Mouse (Mus musculus) kidney, postnatal 25 days (tissue): ENCODE measurements around the gene Tecpr1.

Source experiments
- DNase-seq, 2 experiments: peaks; one replicate each; pipeline ENCODE4 v3.0.0; 2021; ENCODE audit warnings: mixed read lengths in 2 of 2

Gene Tecpr1

GRCm38 (mm10) chr5:144207478-144207877, 15.9 kb downstream of the Tecpr1 start:
- peak in 1 of 2 experiments; percentile 69 for DNase-seq

GRCm38 (mm10) chr5:144206069-144206468, 17.3 kb downstream of the Tecpr1 start:
- no peak for DNase-seq

GRCm38 (mm10) chr5:144204911-144205310, 18.5 kb downstream of the Tecpr1 start:
- no peak for DNase-seq

- no peak for DNase-seq
Measured at GRCm38 (mm10) chr5:144204303-144204702, 19.1 kb downstream of the Tecpr1 start.

- DNase-seq = no peak
Measured at GRCm38 (mm10) chr5:144203398-144203959, 19.9 kb downstream of the Tecpr1 start.

DNA sequence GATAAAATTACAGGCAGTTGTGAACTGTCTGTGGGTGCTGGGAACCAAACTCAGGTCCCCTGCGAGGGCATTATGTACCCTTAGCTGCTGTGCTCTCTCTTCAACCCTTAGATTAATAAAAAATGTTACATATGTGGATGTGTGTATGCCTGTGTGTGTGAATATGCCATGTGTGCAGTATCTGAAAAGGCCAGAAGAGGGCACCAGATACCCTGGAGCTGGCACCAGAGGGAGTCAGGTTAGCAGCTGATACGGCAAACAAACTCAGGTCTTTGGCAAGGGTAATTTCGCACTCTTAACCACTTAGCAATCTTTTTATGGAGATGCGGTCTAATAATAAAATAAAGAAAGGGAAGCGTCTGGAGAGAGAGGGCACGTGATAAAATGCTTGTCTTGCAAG, 21.0 kb downstream of the Tecpr1 start:
- DNase-seq = no peak

GRCm38 (mm10) chr5:144200616-144201015, 22.8 kb downstream of the Tecpr1 start:
- no peak for DNase-seq

DNA sequence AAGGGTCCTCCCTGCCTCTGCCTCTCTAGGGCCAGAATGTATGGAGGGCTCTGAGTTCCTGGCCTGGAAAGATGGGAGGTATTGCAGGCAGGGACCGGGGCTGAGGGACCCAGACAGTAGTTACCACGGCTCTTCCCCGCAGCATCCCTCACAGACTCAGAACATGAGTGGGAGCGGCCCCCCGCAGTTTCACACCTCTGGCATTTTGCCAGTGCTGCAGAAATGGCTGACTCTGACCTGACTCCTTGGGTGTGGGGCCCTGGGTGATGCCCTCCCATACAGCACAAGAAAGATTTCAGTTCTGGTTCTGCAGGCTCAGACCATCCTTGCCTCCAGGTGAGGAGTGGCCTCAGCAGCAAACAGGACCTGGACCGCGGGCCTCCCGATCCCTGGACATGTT, 27.8 kb downstream of the Tecpr1 start:
- DNase-seq = no peak

DNA sequence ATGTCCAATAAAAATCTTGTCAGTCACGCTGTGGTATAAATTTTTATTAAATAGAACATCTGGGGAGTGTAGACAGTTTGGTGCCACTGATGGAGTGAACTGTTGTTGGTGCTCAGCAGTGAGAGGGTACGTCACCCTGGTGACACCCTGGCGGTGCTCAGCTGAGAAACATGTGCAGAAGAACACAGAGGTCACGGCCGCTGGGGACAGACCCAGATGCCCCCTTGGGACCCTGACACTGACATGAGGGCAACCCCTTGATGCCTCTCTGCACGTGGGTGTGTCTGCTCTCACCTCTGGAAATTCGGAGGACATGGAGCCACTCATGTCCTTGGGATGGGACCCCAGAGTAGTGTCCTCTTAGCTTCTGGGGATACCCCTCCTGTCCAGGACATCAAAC, 29.0 kb downstream of the Tecpr1 start:
- DNase-seq = no peak

- DNase-seq = peak in 1 of 2 experiments; percentile 13
Measured at GRCm38 (mm10) chr5:144192673-144193072, 30.7 kb downstream of the Tecpr1 start.

DNA sequence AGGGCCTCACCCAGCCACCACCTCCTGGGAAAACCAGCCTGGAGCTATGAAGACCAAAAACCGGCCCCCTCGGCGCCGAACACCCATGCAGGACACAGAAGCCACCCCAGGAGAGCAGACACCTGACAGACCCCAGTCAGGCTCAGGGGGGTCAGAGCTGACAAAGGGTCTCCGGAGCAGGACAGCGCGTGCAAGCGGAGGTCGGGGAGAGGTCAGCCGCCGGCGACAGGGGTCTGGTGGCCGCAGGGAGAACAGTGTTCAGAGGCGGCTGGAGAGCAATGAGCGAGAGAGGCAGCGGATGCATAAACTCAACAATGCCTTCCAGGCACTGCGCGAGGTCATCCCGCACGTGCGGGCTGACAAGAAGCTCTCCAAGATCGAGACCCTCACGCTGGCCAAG, 32.4 kb downstream of the Tecpr1 start:
- no peak for DNase-seq

DNA sequence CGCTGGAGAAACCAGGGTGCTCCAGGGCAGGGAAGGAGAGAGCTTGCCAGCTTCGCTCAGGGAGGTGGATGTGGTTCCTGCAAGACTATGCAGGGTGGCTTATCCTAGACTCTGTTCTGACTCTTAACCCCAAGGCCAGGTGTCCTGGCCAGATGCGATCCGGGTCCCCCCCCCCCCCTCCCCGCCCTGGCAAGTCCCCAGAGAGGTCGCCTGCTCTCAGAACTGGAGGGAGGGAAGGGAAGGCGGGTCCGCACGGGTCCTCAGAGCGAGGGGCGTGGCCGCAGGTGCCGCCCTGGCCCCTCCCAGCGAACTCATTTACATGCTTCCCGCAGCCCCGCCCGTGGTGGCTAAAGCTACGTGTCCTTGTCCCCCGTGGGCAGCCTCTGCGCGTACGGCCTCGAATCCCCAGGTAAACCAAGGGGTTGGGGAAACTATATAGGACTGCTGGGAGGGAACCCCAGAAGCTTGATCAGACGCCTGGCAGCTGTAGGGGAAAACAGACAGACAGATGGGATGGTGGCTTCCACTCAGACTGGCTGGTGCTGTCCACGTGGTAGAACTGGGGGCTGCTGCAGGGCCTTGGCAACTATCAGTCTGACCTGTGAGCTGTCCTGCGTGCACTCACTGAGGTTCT, 33.3 kb downstream of the Tecpr1 start, which contains the start of gene Bhlha15:
Gene Bhlha15 (plus strand): TSS at position 337 of the 634 bp plus-strand sequence.
- peak; percentile 75 to 88 for DNase-seq

- DNase-seq = no peak
Measured at GRCm38 (mm10) chr5:144189327-144189726, 34.1 kb downstream of the Tecpr1 start.

DNA sequence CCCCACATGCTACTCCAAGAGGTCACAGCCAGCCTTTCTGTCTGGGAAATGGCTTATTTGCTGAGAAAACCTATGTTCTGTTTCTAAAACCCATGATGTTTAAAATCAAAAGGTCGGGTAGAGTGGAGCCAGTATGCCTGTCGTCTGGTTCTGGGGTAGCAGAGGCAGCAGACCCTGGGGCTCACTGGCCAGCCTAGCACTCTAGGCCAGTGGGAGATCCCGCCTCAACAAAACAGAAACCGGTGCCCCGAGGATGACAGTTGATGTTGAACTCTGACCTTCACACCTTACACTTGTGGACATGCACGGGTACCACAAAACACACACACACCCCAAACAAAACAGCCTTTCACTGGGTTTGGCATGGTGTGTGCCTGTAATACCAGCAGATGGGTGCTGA, 35.0 kb downstream of the Tecpr1 start:
- DNase-seq = no peak

GRCm38 (mm10) chr5:144184350-144185045, 38.9 kb downstream of the Tecpr1 start:
- DNase-seq = no peak

DNA sequence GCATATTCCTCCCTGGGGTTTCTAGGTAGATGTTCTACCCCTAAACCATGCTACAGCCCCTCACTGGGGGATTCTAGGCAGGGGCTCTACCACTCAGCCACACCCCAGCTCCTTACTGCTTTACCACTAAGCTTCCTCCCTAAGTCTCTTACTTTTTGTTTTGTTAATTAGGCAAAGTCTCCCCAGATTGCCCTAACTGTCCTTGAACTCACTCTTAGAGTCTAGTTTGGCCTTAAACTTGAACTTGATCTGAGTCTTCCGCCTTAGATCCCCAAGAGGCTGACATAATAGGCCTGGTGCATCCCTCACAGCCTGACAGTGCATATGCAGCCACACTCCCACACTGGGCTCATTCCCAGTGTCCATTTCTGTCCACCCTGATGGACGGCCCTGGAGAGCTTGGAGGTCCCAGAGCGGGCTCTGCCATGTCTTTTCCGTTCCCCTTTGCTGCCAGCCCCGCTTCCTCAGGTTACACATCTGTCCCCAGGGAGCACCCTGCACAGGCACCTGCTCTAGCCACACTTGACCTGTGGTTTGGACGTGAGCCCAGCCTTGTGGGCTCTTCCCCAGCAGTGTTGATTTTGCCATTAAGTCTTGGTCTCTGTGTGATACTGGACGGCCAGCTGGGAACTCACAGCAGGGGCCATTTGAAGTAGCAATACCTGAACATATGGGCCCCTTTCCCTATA, 39.6 kb downstream of the Tecpr1 start:
- peak in 1 of 2 experiments; percentile 20 for DNase-seq

GRCm38 (mm10) chr5:144183248-144183559, 40.2 kb downstream of the Tecpr1 start:
- DNase-seq = no peak

- no peak for DNase-seq
Measured at GRCm38 (mm10) chr5:144182542-144183247, 40.7 kb downstream of the Tecpr1 start.

DNA sequence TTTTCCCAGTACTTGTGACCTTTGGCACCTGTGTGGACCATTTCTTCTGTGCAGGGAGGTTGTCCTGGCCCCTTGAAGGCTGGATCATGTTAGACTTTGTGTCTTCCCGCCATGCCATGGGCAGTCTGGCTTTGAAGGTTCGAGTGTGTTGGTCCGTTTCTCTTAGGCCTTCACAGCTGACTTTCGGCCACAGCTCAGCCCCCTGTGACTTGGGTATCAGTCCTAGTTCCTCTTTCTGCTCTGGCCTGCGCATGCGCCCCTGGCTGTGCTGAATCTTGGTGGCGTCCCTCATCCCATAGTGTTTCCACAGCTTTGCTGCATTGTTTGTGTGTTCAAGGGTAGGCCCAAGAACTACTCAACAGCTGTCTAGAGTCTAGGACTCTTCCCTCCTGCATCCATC, 42.2 kb downstream of the Tecpr1 start:
- DNase-seq = no peak

- no peak for DNase-seq
Measured at GRCm38 (mm10) chr5:144178216-144178615, 45.2 kb downstream of the Tecpr1 start.

DNA sequence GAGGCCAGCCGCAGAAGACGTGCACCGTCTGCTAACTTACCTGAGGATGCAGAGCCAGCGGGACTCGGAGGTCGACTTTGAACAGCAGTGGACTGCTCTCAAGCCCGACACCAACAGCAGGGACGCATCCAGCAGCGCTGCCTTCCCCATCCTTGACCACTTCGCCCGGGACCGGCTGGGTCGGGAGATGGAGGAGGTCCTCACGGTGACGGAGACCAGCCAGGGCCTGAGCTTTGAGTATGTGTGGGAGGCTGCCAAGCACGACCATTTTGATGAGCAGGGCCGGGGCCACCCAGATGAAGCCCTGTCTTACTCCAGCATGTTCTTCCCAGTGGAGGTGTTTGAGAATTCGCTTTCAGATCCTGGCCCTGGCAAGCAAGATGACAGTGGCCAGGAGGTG, 49.8 kb downstream of the Tecpr1 start:
- no peak for DNase-seq

- peak; percentile 57 to 72 for DNase-seq
Measured at GRCm38 (mm10) chr5:144169275-144169975, 54.0 kb downstream of the Tecpr1 start.
